Mouse (Mus musculus) mammary gland, adult 2 months (tissue): ENCODE results near the gene Nudcd2. TPM values are rescaled to one million over a fixed set of nuclear protein-coding genes. Genes with fewer than 3 reads are reported as not detected.

Experiments
- polyA plus RNA-seq: library from polyadenylated mRNA; depleted of rRNA; stranded (reverse); fragments of >200 nt; gene quantifications from 2 replicates; pipeline ENCODE4 v1.2.3, GENCODE M21; 2012; ENCODE audit warnings: low replicate concordance; rRNA removed

Gene Nudcd2
- 8.1 and 17.2 TPM in 2 replicates for polyA plus RNA-seq

GRCm38 (mm10) chr11:40733339-40734174 is at the start of gene Nudcd2, which contains the start of gene Hmmr:
Gene Nudcd2, plus strand, starts transcription at chr11:40733667.
Gene Hmmr, minus strand, starts transcription at chr11:40733422.

GRCm38 (mm10) chr11:40695103-40695502 is 38.4 kb upstream of the Nudcd2 start, which contains the start of gene Mat2b:
Gene Mat2b, minus strand, starts transcription at chr11:40695203.

GRCm38 (mm10) chr11:40755109-40755627 is 21.7 kb downstream of the Nudcd2 start, which contains the start of gene Ccng1:
Gene Ccng1, minus strand, starts transcription at chr11:40755311.

Other genes starting within 250 kb of the Nudcd2 start
- gene Mat2b, start 38.5 kb upstream of the Nudcd2 start, polyA plus RNA-seq: 28.0 and 36.0 TPM in 2 replicates
- gene Hmmr, start 245 bp upstream of the Nudcd2 start, polyA plus RNA-seq: 0.54 and 1.1 TPM in 2 replicates
- 15.3 and 51.8 TPM in 2 replicates for gene Ccng1, start 21.6 kb downstream of the Nudcd2 start, polyA plus RNA-seq